Mouse (Mus musculus): Measurements from ENCODE around the gene Bmpr1b. TPM values are rescaled to one million over a fixed set of nuclear protein-coding genes. Genes with fewer than 3 reads are reported as not detected.
A peak's percentile ranks its signal among the peaks of the same experiment; 100 is the strongest.

Gene Bmpr1b
- polyA plus RNA-seq, 1 experiment, result 0.05 TPM

- no peak for DNase-seq
- H3K27me3 ChIP-seq (ENCODE audit: control insufficient read depth, insufficient read depth, low read length), result no peaks in the 10 kb centered on the region
These were observed 371.9 kb downstream of the Bmpr1b start for GRCm38 (mm10) chr3:141797372-141797771.

GRCm38 (mm10) chr3:141794371-141794770, 374.9 kb downstream of the Bmpr1b start:
- no peak for DNase-seq
- TF ChIP-seq CTCF (IDR thresholded peaks at IDR 0.05; ENCODE audit: borderline replicate concordance, control insufficient read depth, extremely low read depth, insufficient read depth, low read length, poor library complexity), result no peak
- TF ChIP-seq POLR2A (IDR thresholded peaks at IDR 0.05; ENCODE audit: control insufficient read depth, extremely low read depth, insufficient read depth, low read length, poor library complexity), result no peak
- H3K27me3 ChIP-seq (ENCODE audit: control insufficient read depth, insufficient read depth, low read length), result no peaks in the 10 kb centered on the region
- WGBS, result 98% methylated on average over 3 of the region's 3 CpGs
- H3K4me3 ChIP-seq (ENCODE audit: control insufficient read depth, insufficient read depth, low read length), result no peak overlapping the region
- no peak overlapping the region for H3K27ac ChIP-seq (ENCODE audit: control insufficient read depth, insufficient read depth, low read length)
- H3K4me1 ChIP-seq (replicated peaks; ENCODE audit: control insufficient read depth, insufficient read depth, low read length), result no peaks in the 10 kb centered on the region
- no peaks in the 10 kb centered on the region for H3K36me3 ChIP-seq (ENCODE audit: control insufficient read depth, insufficient read depth, low read length)

More at GRCm38 (mm10) chr3:141797372-141797771, 371.9 kb downstream of the Bmpr1b start:
- H3K27ac ChIP-seq (ENCODE audit: control insufficient read depth, insufficient read depth, low read length), result no peak overlapping the region
- no peak overlapping the region for H3K4me3 ChIP-seq (ENCODE audit: control insufficient read depth, insufficient read depth, low read length)
- no peaks in the 10 kb centered on the region for H3K4me1 ChIP-seq (replicated peaks; ENCODE audit: control insufficient read depth, insufficient read depth, low read length)
- no peaks in the 10 kb centered on the region for H3K36me3 ChIP-seq (ENCODE audit: control insufficient read depth, insufficient read depth, low read length)
- TF ChIP-seq POLR2A (IDR thresholded peaks at IDR 0.05; ENCODE audit: control insufficient read depth, extremely low read depth, insufficient read depth, low read length, poor library complexity) (no peak), CTCF (IDR thresholded peaks at IDR 0.05; ENCODE audit: borderline replicate concordance, control insufficient read depth, extremely low read depth, insufficient read depth, low read length, poor library complexity) (no peak)

GRCm38 (mm10) chr3:141793755-141794154, 375.5 kb downstream of the Bmpr1b start:
- no peak for DNase-seq
- TF ChIP-seq CTCF (IDR thresholded peaks at IDR 0.05; ENCODE audit: borderline replicate concordance, control insufficient read depth, extremely low read depth, insufficient read depth, low read length, poor library complexity), result no peak
- no peak for TF ChIP-seq POLR2A (IDR thresholded peaks at IDR 0.05; ENCODE audit: control insufficient read depth, extremely low read depth, insufficient read depth, low read length, poor library complexity)
- Histone ChIP-seq H3K36me3 (ENCODE audit: control insufficient read depth, insufficient read depth, low read length) (no peaks in the 10 kb centered on the region), H3K4me3 (ENCODE audit: control insufficient read depth, insufficient read depth, low read length) (no peak overlapping the region), H3K27me3 (ENCODE audit: control insufficient read depth, insufficient read depth, low read length) (no peaks in the 10 kb centered on the region), H3K4me1 (replicated peaks; ENCODE audit: control insufficient read depth, insufficient read depth, low read length) (no peaks in the 10 kb centered on the region), H3K27ac (ENCODE audit: control insufficient read depth, insufficient read depth, low read length) (no peak overlapping the region)
- WGBS, result 94% methylated on average over 2 of the region's 2 CpGs

GRCm38 (mm10) chr3:141792106-141792505, 377.1 kb downstream of the Bmpr1b start:
- peak; percentile 3 for DNase-seq
- H3K27ac ChIP-seq (ENCODE audit: control insufficient read depth, insufficient read depth, low read length), result no peak overlapping the region
- TF ChIP-seq CTCF (IDR thresholded peaks at IDR 0.05; ENCODE audit: borderline replicate concordance, control insufficient read depth, extremely low read depth, insufficient read depth, low read length, poor library complexity), result no peak
- H3K27me3 ChIP-seq (ENCODE audit: control insufficient read depth, insufficient read depth, low read length), result no peaks in the 10 kb centered on the region
- no peaks in the 10 kb centered on the region for H3K4me1 ChIP-seq (replicated peaks; ENCODE audit: control insufficient read depth, insufficient read depth, low read length)
- no peaks in the 10 kb centered on the region for H3K36me3 ChIP-seq (ENCODE audit: control insufficient read depth, insufficient read depth, low read length)
- H3K4me3 ChIP-seq (ENCODE audit: control insufficient read depth, insufficient read depth, low read length), result no peak overlapping the region
- 100% methylated on average over 1 of the region's 1 CpGs for WGBS

- Histone ChIP-seq H3K27me3 (ENCODE audit: control insufficient read depth, insufficient read depth, low read length) (no peaks in the 10 kb centered on the region), H3K4me3 (ENCODE audit: control insufficient read depth, insufficient read depth, low read length) (no peak overlapping the region), H3K27ac (ENCODE audit: control insufficient read depth, insufficient read depth, low read length) (no peak overlapping the region), H3K4me1 (replicated peaks; ENCODE audit: control insufficient read depth, insufficient read depth, low read length) (no peaks in the 10 kb centered on the region), H3K36me3 (ENCODE audit: control insufficient read depth, insufficient read depth, low read length) (no peaks in the 10 kb centered on the region)
- DNase-seq, result no peak
- no peak for TF ChIP-seq CTCF (IDR thresholded peaks at IDR 0.05; ENCODE audit: borderline replicate concordance, control insufficient read depth, extremely low read depth, insufficient read depth, low read length, poor library complexity)
- no peak for TF ChIP-seq POLR2A (IDR thresholded peaks at IDR 0.05; ENCODE audit: control insufficient read depth, extremely low read depth, insufficient read depth, low read length, poor library complexity)
- WGBS, result 94% methylated on average over 8 of the region's 8 CpGs
These were observed 378.0 kb downstream of the Bmpr1b start for GRCm38 (mm10) chr3:141791026-141791780.

Other genes starting within 250 kb of the Bmpr1b start
- 48.7 and 56.5 TPM in 2 replicates for gene Pdlim5, start 226.3 kb upstream of the Bmpr1b start, polyA plus RNA-seq (2012; rRNA removed)